In the genomic region with DNA sequence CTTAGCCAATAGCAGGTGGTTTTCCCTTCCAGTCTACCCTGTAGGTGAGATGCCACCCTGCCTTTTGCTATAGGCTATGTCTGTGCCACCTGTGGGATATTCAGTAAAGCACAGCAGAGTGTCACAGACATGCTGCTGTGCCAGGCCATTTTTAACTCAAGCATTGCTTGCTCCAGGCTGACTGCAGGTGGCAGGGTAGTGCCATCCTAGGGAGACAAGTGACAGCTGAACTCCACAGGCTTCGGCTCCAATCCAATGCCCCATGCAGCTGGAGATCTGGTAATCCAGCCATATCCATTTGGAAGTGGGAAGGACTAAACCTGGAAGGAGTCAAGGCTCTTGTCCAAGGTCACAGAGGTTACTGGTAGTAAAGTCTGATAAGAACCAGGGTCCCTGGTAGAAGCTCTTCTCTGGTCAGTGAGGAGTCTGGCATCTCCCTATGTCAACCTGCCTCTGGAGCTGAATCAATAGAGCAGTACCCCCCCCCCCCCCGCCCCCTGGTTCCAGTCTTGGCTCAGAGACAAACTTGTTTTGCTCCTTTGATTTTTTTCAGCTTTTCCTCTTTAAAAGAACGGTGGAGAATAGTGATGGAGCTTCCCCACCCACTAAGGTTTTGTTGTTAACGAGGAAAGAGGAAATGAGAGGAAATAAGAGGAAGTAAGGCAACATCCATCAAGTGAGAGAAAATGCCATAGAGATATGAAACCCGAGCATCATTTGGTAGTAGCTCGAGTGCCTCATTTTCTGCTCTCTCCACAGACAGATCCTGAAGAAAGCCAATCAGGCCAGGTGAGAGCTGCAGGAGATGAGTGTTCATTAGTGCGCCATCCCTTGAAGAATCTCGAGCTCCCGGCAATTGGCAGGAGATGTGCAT, we compare ENCODE assay signal across 9 mouse cellular contexts.
DNase-seq lines count a peak whose midpoint lies in the region; ATAC-seq lines count a peak whose summit lies in the region.
"Had no signal": no experiment of that assay in that cellular context is flagged by ENCODE, and none has a peak within 500 bp of the region (broad histone marks: within the 10 kb centered on the region; RNA-seq: fewer than 3 reads in every experiment).

No protein-coding gene starts in this region.

- no peak for ATAC-seq in hindbrain, embryonic 11.5 days (ENCODE audit: low FRiP score)
- no peak; the same call in 1 of the 2 replicates for ATAC-seq in hindbrain, embryonic 12.5 days (ENCODE audit: low FRiP score)
- peak; percentile 90 for ATAC-seq in granulocyte monocyte progenitor cell, adult 5-6 weeks (replicated peaks; ENCODE audit: poor library complexity, severe bottlenecking)
- ATAC-seq in midbrain, embryonic 13.5 days: peak; percentile 69

- H3K9ac ChIP-seq in hindbrain, embryonic 11.5 days (ENCODE audit: low read depth, low read length): no peak overlapping the region
- H3K9ac ChIP-seq in hindbrain, embryonic 12.5 days: no peak overlapping the region
- H3K9ac ChIP-seq in midbrain, embryonic 13.5 days (replicated peaks): no peak overlapping the region
- H3K9ac ChIP-seq: heart, embryonic 13.5 days had no signal

- no peak overlapping the region for H3K27ac ChIP-seq in hindbrain, embryonic 11.5 days (ENCODE audit: low read depth, low read length)
- no peak overlapping the region for H3K27ac ChIP-seq in hindbrain, embryonic 12.5 days
- H3K27ac ChIP-seq in midbrain, embryonic 13.5 days: no peak overlapping the region
- H3K27ac ChIP-seq: heart, embryonic 13.5 days had no signal

- DNase-seq in hindbrain, embryonic 11.5 days (ENCODE audit: low spot score): peak; percentile 16
- DNase-seq in MN1 (ENCODE audit: low spot score): peak; percentile 85
- DNase-seq in cerebellum, adult 9-11 months: peak; percentile 78
- peak; percentile 69 to 81 for DNase-seq in kidney, postnatal 36 days
- peak; percentile 55 for DNase-seq in testis, postnatal 10 days (ENCODE audit: low spot score)

- no peaks in the 10 kb centered on the region for H3K36me3 ChIP-seq in hindbrain, embryonic 11.5 days (ENCODE audit: control insufficient read depth, insufficient read depth, low read length)
- no peaks in the 10 kb centered on the region for H3K36me3 ChIP-seq in hindbrain, embryonic 12.5 days
- no peaks in the 10 kb centered on the region for H3K36me3 ChIP-seq in midbrain, embryonic 13.5 days
- H3K36me3 ChIP-seq: heart, embryonic 13.5 days had no signal

- H3K9me3 ChIP-seq in hindbrain, embryonic 11.5 days (ENCODE audit: control insufficient read depth, low read length): no peaks in the 10 kb centered on the region
- no peaks in the 10 kb centered on the region for H3K9me3 ChIP-seq in hindbrain, embryonic 12.5 days (replicated peaks)
- no peaks in the 10 kb centered on the region for H3K9me3 ChIP-seq in midbrain, embryonic 13.5 days
- H3K9me3 ChIP-seq: heart, embryonic 13.5 days had no signal

- H3K4me1 ChIP-seq in hindbrain, embryonic 11.5 days (replicated peaks; ENCODE audit: control insufficient read depth, insufficient read depth, low read length): no peaks in the 10 kb centered on the region
- peaks cover 10% of the 10 kb centered on the region; the same call in 1 of the 2 replicates for H3K4me1 ChIP-seq in hindbrain, embryonic 12.5 days
- peaks cover 17% of the 10 kb centered on the region for H3K4me1 ChIP-seq in midbrain, embryonic 13.5 days (replicated peaks)

- no peaks in the 10 kb centered on the region for H3K27me3 ChIP-seq in hindbrain, embryonic 11.5 days (ENCODE audit: control insufficient read depth, insufficient read depth, low read length)
- H3K27me3 ChIP-seq in hindbrain, embryonic 12.5 days: 0 out of 2 replicates have a peak, but pooled peaks cover 8% of the 10 kb centered on the region
- 0 out of 2 replicates have a peak, but pooled peaks cover 7% of the 10 kb centered on the region for H3K27me3 ChIP-seq in midbrain, embryonic 13.5 days

- H3K4me3 ChIP-seq in hindbrain, embryonic 11.5 days (ENCODE audit: low read depth, low read length): no peak overlapping the region
- H3K4me3 ChIP-seq in hindbrain, embryonic 12.5 days: no peak overlapping the region
- no peak overlapping the region for H3K4me3 ChIP-seq in midbrain, embryonic 13.5 days (replicated peaks)
- H3K4me3 ChIP-seq: heart, embryonic 13.5 days had no signal

- H3K4me2 ChIP-seq in hindbrain, embryonic 11.5 days (replicated peaks; ENCODE audit: low read depth, low read length): no peak overlapping the region
- no peak overlapping the region for H3K4me2 ChIP-seq in hindbrain, embryonic 12.5 days (replicated peaks)
- no peak overlapping the region for H3K4me2 ChIP-seq in midbrain, embryonic 13.5 days (replicated peaks)
- H3K4me2 ChIP-seq: heart, embryonic 13.5 days had no signal

- WGBS in hindbrain, embryonic 11.5 days: 82% methylated on average over 9 of the region's 9 CpGs
- 81% methylated on average over 9 of the region's 9 CpGs for WGBS in hindbrain, embryonic 12.5 days
- WGBS in midbrain, embryonic 13.5 days: 85% methylated on average over 9 of the region's 9 CpGs

Comparison
In these comparisons a context has a peak if more than half of its experiments do, and no peak if none do; other contexts are left out.
1. ATAC-seq: peak in granulocyte monocyte progenitor cell, adult 5-6 weeks (single experiment) and midbrain, embryonic 13.5 days (single experiment); none in hindbrain, embryonic 11.5 days (single experiment) and hindbrain, embryonic 12.5 days (single experiment).
2. DNase-seq: peak in every context shown above with its lines; median percentile 85 in MN1; 78 in cerebellum, adult 9-11 months; 75 in kidney, postnatal 36 days; 55 in testis, postnatal 10 days; 16 in hindbrain, embryonic 11.5 days.